Mouse (Mus musculus) embryonic fibroblast, embryonic 13.5 days (primary cell): ENCODE results near the gene Cltb.

Experiments used
- CTCF ChIP-seq: IDR thresholded peaks from 2 replicates; pipeline ENCODE4 v1.5.1; 2011; ENCODE audit warnings: mild to moderate bottlenecking, control low read depth, low read length, moderate library complexity, borderline replicate concordance; ENCODE audit not compliant: insufficient read depth
- POLR2A ChIP-seq: IDR thresholded peaks from 2 replicates; pipeline ENCODE4 v1.6.1; 2011; ENCODE audit warnings: low read depth, mild to moderate bottlenecking, control low read depth, low read length, moderate library complexity

DNA sequence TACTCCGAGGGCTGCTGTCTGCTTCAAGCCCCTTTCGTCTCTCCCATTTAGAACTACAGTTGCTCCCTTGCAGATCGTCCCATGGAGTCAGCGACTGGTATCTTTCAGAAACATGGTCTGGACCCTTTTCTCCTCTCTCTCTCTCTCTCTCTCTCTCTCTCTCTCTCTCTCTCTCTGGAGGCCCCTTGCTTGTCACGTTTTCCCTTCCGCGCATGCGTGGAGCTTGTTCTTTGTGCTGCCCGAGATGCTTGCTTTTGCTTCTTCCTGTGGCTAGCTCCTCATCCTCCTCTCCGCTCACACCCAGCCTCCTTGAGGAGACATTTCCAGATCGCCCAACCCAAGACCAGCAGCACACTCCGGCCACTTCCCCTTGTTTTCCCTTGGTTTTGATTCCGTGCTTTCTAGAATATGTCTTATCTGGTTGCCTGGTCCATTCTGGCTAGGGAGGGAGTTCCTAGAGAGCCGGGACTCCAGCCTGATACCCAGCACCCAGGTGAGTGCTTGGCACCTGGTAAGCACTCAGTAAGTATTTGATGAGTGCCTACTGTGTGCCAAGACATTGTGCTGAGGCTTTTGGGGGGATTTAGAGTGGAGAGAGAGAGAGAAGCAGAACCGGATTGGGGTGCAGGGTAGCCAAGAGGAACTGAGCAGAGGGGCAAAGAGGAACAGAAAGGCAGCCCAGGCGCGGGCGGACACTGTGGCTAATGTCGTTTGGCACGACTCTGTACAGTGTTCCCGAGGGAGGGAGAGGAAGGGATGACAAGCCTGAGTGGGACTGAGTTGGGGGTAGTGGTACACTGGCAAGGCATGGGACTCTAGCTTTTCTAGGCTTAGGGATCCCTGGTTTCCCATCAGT is 33.3 kb downstream of the Cltb start:
- TF ChIP-seq CTCF (no peak), POLR2A (no peak)
